Mouse (Mus musculus) ES-CJ7 (cell line): ENCODE measurements around the gene Adgrd1.

Experiments
- DNase-seq: peaks from one replicate; pipeline ENCODE4 v3.0.0; 2011; ENCODE audit warnings: low read depth, low spot score

The Adgrd1 gene

GRCm38 (mm10) chr5:129196501-129196900, 100.0 kb downstream of the Adgrd1 start:
- DNase-seq: peak; percentile 76

GRCm38 (mm10) chr5:129196971-129197519, 100.5 kb downstream of the Adgrd1 start:
- peak; percentile 66 for DNase-seq

GRCm38 (mm10) chr5:129200132-129200531, 103.6 kb downstream of the Adgrd1 start:
- no peak for DNase-seq

- no peak for DNase-seq
Measured at GRCm38 (mm10) chr5:129208279-129208678, 111.7 kb downstream of the Adgrd1 start.

GRCm38 (mm10) chr5:129208845-129209244, 112.3 kb downstream of the Adgrd1 start:
- no peak for DNase-seq

- no peak for DNase-seq
Measured at GRCm38 (mm10) chr5:129211385-129212031, 115.0 kb downstream of the Adgrd1 start.

GRCm38 (mm10) chr5:129214023-129214422, 117.5 kb downstream of the Adgrd1 start:
- peak; percentile 74 for DNase-seq

- no peak for DNase-seq
Measured at GRCm38 (mm10) chr5:129216001-129216400, 119.5 kb downstream of the Adgrd1 start.

GRCm38 (mm10) chr5:129217481-129218221, 121.1 kb downstream of the Adgrd1 start:
- DNase-seq: peak; percentile 85

- no peak for DNase-seq
Measured at GRCm38 (mm10) chr5:129218222-129218505, 121.6 kb downstream of the Adgrd1 start.

GRCm38 (mm10) chr5:129218537-129218981, 122.0 kb downstream of the Adgrd1 start:
- DNase-seq: no peak

GRCm38 (mm10) chr5:129219178-129219760, 122.7 kb downstream of the Adgrd1 start:
- peak; percentile 62 for DNase-seq

- peak; percentile 63 for DNase-seq
Measured at GRCm38 (mm10) chr5:129225810-129226450, 129.4 kb downstream of the Adgrd1 start.

- peak; percentile 31 for DNase-seq
Measured at GRCm38 (mm10) chr5:129228171-129228570, 131.6 kb downstream of the Adgrd1 start.

GRCm38 (mm10) chr5:129233301-129233700, 136.8 kb downstream of the Adgrd1 start:
- peak; percentile 71 for DNase-seq

- DNase-seq: peak; percentile 31
Measured at GRCm38 (mm10) chr5:129233881-129234432, 137.4 kb downstream of the Adgrd1 start.

- no peak for DNase-seq
Measured at GRCm38 (mm10) chr5:129236366-129236765, 139.8 kb downstream of the Adgrd1 start.

GRCm38 (mm10) chr5:129241865-129242264, 145.3 kb downstream of the Adgrd1 start:
- DNase-seq: no peak

GRCm38 (mm10) chr5:129242265-129242664, 145.7 kb downstream of the Adgrd1 start:
- peak; percentile 98 for DNase-seq

- DNase-seq: peak; percentile 39
Measured at GRCm38 (mm10) chr5:129243120-129243519, 146.6 kb downstream of the Adgrd1 start.

GRCm38 (mm10) chr5:129244392-129244791, 147.8 kb downstream of the Adgrd1 start:
- peak; percentile 57 for DNase-seq

- no peak for DNase-seq
Measured at GRCm38 (mm10) chr5:129249080-129249479, 152.5 kb downstream of the Adgrd1 start.
